Mouse (Mus musculus): ENCODE measurements around the gene Tbc1d13. TPM values are rescaled to one million over a fixed set of nuclear protein-coding genes. Genes with fewer than 3 reads are reported as not detected.
"Not testable (repeated sequence)": the region's sequence is repeated elsewhere in the genome, so short reads cannot be mapped to it uniquely, and the experiment has no call there.

The Tbc1d13 gene
- total RNA-seq, 2 experiments from 2014 or later, result 12.9 to 17.5 TPM

GRCm38 (mm10) chr2:30134378-30134711, 799 bp downstream of the Tbc1d13 start:
- H3K27ac ChIP-seq, result peak overlapping the region; percentile 98
- no peak for DNase-seq
- TF ChIP-seq CTCF (IDR thresholded peaks at IDR 0.05), result no peak
- H3K4me3 ChIP-seq, result peak overlapping the region; percentile 90
- intact Hi-C loops (cut with DNase I), result no loop called here

DNA sequence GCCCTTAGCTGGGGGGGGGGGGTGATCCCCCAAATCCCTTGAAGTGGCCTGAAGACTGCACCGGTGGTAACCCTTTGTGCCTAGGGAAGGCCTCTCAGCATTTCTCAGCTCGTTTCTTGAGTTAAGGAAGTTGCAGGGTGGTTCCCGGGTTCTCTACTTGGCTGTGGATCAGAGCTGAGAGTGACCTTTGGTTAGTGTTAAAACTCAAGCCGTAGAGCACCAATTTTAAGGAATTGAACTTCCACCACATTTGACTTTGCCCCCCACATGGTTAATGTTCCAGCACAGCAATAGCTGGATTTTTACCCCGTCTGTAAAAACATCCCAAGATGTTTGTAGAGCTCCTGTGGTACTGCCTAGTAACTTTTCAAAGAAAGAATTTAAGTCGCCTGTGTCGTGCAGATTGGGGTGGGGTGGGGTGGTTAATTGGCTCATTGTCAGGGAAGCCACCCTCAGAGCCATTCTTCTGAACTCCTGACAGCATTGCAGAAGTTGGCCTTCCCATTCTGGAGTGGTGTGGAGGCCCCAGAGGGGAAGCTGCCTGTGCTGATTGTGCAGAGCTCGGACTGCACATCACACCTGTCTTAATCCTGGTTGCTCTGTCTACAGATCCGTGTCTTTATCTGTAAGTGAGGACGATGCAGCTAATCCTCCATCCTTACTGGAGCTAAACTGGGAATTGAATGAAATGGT, 1.5 kb downstream of the Tbc1d13 start:
- H3K27ac ChIP-seq, result peak overlapping the region; percentile 98
- TF ChIP-seq CTCF (IDR thresholded peaks at IDR 0.05), result no peak
- intact Hi-C loops (cut with DNase I), result no loop called here

GRCm38 (mm10) chr2:30136458-30136857, 2.9 kb downstream of the Tbc1d13 start:
- TF ChIP-seq CTCF (IDR thresholded peaks at IDR 0.05), result no peak
- H3K4me3 ChIP-seq, result no peak overlapping the region
- intact Hi-C loops (cut with DNase I), result no loop called here
- no peak for DNase-seq
- no peak overlapping the region for H3K27ac ChIP-seq

More for the DNA sequence above, 1.5 kb downstream of the Tbc1d13 start:
- DNase-seq, result no peak
- peak overlapping the region; percentile 90 for H3K4me3 ChIP-seq

DNA sequence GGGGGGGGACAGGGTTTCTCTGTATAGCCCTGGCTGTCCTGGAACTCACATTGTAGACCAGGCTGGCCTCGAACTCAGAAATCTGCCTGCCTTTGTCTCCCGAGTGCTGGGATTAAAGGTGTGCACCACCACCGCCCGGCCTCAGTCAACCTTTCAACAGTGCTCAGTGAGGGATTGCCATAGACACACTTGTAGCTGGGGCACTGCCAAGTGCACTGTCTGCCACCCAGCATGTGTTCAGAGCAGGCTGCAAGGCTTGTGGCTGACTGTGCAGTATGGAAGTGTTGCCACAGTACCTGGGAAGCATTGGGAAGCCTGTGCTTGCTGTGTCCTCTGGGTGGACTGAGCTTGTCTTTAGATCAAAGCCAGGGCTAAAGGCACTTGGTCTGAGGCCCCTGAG, 6.5 kb downstream of the Tbc1d13 start:
- DNase-seq; intact Hi-C loops (cut with DNase I); H3K27ac ChIP-seq; H3K4me3 ChIP-seq: not testable (repeated sequence)

- no peak for TF ChIP-seq CTCF (IDR thresholded peaks at IDR 0.05)
- H3K4me3 ChIP-seq, result no peak overlapping the region
- no peak overlapping the region for H3K27ac ChIP-seq
- no peak for DNase-seq
- intact Hi-C loops (cut with DNase I), result no loop called here
Observed at GRCm38 (mm10) chr2:30144436-30144835, 10.9 kb downstream of the Tbc1d13 start.

DNA sequence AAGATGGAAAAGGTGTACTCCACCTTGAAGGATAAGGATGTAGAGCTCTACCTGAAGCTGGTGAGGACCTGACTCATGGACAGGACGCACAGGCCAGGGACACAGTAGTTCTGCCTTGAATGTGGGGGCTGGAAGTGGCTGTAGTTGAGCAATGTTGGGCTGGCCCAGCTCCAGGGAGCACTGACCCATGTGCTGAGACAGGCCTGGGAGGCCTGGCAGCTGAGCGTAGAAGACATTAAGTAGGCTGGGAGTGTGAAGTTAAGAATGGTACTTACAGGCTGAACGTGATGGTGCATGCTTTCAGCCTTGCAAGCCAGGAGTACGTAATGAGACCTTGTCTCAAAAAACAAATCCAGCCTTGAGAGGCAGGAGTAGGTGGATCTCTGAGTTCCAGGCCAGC, 13.9 kb downstream of the Tbc1d13 start:
- TF ChIP-seq CTCF (IDR thresholded peaks at IDR 0.05), result no peak
- Histone ChIP-seq H3K27ac (no peak overlapping the region), H3K4me3 (no peak overlapping the region)
- DNase-seq, result peak; percentile 72
- intact Hi-C loops (cut with DNase I), result no loop called here

DNA sequence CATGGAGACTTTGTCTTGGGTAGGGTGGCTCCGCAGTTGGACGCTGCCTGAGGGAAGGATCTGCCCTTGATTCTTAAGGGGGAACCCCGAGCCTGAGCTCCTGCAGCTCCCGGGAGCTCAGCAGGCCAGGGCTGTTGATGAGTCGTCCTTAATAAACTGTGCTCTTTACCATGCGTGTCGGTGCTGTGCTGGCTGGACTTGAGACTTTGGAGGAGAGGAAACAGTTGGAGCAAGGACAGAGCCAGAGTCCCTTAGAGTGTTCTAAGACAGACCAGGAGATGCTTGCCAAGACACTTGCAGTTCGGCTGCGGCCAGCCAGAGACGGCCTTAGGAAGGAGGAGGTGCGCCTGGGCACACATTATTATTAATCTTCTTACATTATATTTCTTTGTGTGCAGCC, 18.3 kb downstream of the Tbc1d13 start:
- DNase-seq, result no peak
- Histone ChIP-seq H3K27ac (no peak overlapping the region), H3K4me3 (no peak overlapping the region)
- intact Hi-C loops (cut with DNase I), result no loop called here
- TF ChIP-seq CTCF (IDR thresholded peaks at IDR 0.05), result no peak

DNA sequence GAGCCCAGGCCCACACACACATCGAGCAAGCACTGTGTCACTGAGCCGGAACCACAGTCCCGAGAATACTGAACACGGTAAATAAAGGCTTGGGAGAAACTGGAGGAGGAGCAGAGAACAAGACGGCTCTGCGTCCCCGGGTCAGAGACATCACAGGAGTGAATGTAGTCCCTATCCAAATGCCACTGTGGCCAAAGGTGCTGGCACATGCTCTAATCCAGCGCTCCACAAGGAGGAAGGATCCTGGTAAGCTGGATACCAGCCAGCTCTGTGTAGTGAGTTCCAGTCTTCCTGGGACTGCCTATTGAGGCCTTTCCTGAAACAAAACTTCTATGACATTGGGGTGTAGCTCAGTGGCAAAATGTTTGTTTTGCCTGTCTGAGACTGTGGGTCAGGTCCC, 19.1 kb downstream of the Tbc1d13 start:
- no peak for TF ChIP-seq CTCF (IDR thresholded peaks at IDR 0.05)
- intact Hi-C loops (cut with DNase I), result no loop called here

GRCm38 (mm10) chr2:30159871-30160270, 26.3 kb downstream of the Tbc1d13 start:
- intact Hi-C loops (cut with DNase I), result loop anchor here (10.0 kb wide), 1 partner anchor 55 kb away; no protein-coding TSS in a partner anchor
- peak; percentile 63 for DNase-seq
- peak overlapping the region; percentile 75 for H3K27ac ChIP-seq
- H3K4me3 ChIP-seq, result not testable (repeated sequence)

More for the DNA sequence above, 19.1 kb downstream of the Tbc1d13 start:
- no peak for DNase-seq
- Histone ChIP-seq H3K27ac (no peak overlapping the region), H3K4me3 (no peak overlapping the region)

GRCm38 (mm10) chr2:30161809-30162208, 28.3 kb downstream of the Tbc1d13 start:
- intact Hi-C loops (cut with DNase I), result loop anchor here (1.0 to 10.0 kb wide), 2 partner anchors 34 to 57 kb away; no protein-coding TSS in a partner anchor
- no peak for DNase-seq
- H3K27ac ChIP-seq, result no peak overlapping the region
- no peak overlapping the region for H3K4me3 ChIP-seq
- peak; percentile 83 for TF ChIP-seq CTCF (IDR thresholded peaks at IDR 0.05)

DNA sequence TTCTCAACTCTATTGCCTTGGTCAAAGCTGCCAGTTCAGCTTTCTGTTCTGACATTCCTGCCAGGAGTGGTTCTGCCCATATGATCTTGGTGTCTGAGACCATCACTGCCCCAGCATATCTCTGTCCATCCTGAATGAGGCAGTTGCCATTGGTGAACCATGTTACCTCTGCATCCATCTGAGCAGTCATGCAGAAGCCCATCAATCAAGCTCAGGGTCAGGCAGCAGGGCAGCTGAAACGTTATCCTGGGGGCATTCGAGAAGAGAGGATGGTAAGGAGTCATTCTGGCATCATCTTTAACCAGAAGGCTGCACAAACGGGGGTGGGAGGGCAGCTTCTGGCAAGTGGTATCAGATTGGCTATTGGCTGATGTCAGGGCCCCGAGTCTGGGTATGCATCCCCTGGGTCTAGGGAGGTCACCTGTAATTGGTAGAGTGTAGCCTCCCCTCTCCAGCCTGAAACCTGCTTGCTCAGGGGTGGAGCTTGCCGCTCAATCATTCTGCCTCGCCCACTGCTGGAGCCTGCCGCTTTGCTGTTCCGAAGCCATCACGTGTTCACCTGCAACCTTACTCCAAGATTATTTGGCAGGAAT, 30.9 kb downstream of the Tbc1d13 start:
- no peak overlapping the region for H3K4me3 ChIP-seq
- no peak overlapping the region for H3K27ac ChIP-seq
- intact Hi-C loops (cut with DNase I), result loop anchor here (10.0 kb wide), 1 partner anchor 60 kb away; no protein-coding TSS in a partner anchor
- TF ChIP-seq CTCF (IDR thresholded peaks at IDR 0.05), result no peak
- DNase-seq, result no peak

GRCm38 (mm10) chr2:30166677-30167076, 33.1 kb downstream of the Tbc1d13 start:
- intact Hi-C loops (cut with DNase I), result loop anchor here (10.0 kb wide), 1 partner anchor 62 kb away; no protein-coding TSS in a partner anchor
- no peak for DNase-seq
- H3K4me3 ChIP-seq, result no peak overlapping the region
- peak; percentile 40; the same call in 1 of the 2 replicates for TF ChIP-seq CTCF (IDR thresholded peaks at IDR 0.05)
- H3K27ac ChIP-seq, result no peak overlapping the region

DNA sequence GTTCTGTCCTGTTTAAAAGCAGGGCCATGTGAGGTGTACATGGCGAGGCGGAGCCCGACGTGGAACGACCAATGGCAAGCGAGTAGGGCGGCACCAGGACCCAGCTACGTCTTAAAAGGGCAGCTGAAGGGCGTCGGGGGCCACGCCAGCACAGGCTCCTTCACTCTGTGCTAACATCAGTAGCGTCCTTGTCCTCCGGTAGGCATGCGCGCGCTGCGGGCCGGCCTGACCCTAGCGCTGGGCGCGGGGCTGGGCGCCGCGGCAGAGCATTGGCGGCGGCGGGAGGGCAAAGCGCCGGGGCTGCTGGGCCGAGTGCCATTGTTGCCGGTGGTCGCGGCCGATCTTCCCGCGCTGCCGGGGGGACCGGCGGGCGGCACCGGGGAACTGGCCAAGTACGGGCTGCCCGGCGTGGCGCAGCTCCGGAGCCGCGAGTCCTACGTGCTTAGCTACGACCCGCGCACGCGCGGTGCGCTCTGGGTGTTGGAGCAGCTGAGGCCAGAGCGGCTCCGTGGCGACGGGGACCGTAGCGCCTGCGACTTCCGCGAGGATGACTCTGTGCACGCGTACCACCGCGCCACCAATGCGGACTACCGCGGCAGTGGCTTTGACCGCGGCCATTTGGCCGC, 37.9 kb downstream of the Tbc1d13 start, which contains the start of gene Endog:
TSS of gene Endog (plus strand) at position 123 of the 626 bp plus-strand sequence.
- DNase-seq, result peak; percentile 94
- intact Hi-C loops (cut with DNase I), result loop anchor here (2.0 kb wide), 1 partner anchor 45 kb away; no protein-coding TSS in a partner anchor
- Histone ChIP-seq H3K27ac (peak within 1 kb of the TSS; percentile 97), H3K4me3 (peak within 1 kb of the TSS; percentile 85)
- no peak for TF ChIP-seq CTCF (IDR thresholded peaks at IDR 0.05)
